Mouse (Mus musculus): ENCODE measurements around the gene Mtus2.

GRCm38 (mm10) chr5:147935096-147935495, 22.0 kb upstream of the Mtus2 start:
- TF ChIP-seq POLR2A (IDR thresholded peaks at IDR 0.05; ENCODE audit: control insufficient read depth in 1 of 2, insufficient read depth in 1 of 2, low read depth in 1 of 2, low read length in 2 of 2, poor library complexity in 1 of 2) (no peak), CTCF (IDR thresholded peaks at IDR 0.05 in 2 of 3, conservative IDR thresholded peaks at IDR 0.05 in 1 of 3; ENCODE audit: control insufficient read depth in 1 of 3, insufficient read depth in 1 of 3, low read depth in 2 of 3, low read length in 3 of 3, poor library complexity in 1 of 3, severe bottlenecking in 1 of 3) (no peak), UBTF (IDR thresholded peaks at IDR 0.05; ENCODE audit: borderline replicate concordance, insufficient read depth, low read depth, low read length) (no peak), MXI1 (IDR thresholded peaks at IDR 0.05; ENCODE audit: low read depth, low read length) (no peak), MAX (IDR thresholded peaks at IDR 0.05; ENCODE audit: low read length) (no peak), MAZ (IDR thresholded peaks at IDR 0.05; ENCODE audit: low read depth, low read length) (no peak), EP300 (IDR thresholded peaks at IDR 0.05; ENCODE audit: low read depth in 1 of 2, low read length in 2 of 2) (no peak), USF1 (IDR thresholded peaks at IDR 0.05; ENCODE audit: low read depth, low read length) (no peak), MYB (IDR thresholded peaks at IDR 0.05; ENCODE audit: low read depth, low read length) (no peak), POLR2AphosphoS2 (IDR thresholded peaks at IDR 0.05; ENCODE audit: low read length) (no peak), E2F4 (IDR thresholded peaks at IDR 0.05; ENCODE audit: borderline replicate concordance, low read depth, low read length) (no peak), ELF1 (IDR thresholded peaks at IDR 0.05; ENCODE audit: low read depth, low read length) (no peak)
